Mouse (Mus musculus): ENCODE results near the gene Gm5798. TPM values are rescaled to one million over a fixed set of nuclear protein-coding genes. Genes with fewer than 3 reads are reported as not detected.

The Gm5798 gene
- polyA plus RNA-seq (2015; fragmentation: Nextera tagmentation; extraction: Ambion mirVana): not detected in 2 replicates

DNA sequence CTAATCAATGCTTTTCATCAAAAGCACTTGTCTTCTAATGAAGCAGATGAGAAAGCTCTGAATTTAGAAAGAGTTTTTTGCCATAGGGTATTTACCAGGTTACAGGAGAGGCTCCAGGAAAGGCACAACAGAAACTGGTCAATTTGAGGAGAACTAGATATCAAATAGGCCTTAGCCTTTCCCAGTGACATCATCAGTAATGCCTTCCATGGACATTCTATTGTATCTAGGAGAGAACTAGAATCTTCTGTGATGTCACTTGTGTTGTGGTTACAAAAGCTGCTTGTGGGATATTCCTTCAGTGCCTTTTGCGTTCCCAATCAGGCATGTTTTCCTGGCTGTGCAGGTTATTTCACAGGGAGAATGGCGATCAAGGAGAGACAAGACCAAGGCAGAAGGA, at the start of gene Gm5798:
Gene Gm5798 (plus strand): TSS at position 301 of the 400 bp plus-strand sequence.

DNA sequence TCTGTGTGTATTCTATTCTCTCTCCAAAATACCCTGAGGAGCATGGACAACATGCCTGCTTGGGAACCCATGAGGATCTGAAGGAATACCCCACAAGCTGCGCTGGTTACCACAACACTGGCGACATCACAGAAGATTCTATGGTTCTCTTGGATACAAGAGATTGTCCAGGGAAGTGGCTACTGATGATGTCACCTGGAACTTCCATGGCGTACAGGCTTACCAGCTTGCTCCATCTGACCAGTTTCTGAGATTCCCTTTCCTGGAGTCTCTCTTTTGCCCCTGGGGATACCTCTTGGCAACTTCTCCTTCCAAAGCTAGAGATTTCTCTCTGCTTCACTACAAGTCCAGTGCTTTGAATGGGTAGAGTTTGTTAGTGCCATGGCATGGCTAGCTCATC, 37.9 kb downstream of the Gm5798 start, which contains the start of gene Gm7945:
Gene Gm7945 (minus strand): TSS at position 101 of the 400 bp plus-strand sequence.

Other genes starting within 250 kb of the Gm5798 start
- gene Mat1a, start 243.6 kb upstream of the Gm5798 start, polyA plus RNA-seq (2015; fragmentation: Nextera tagmentation; extraction: Ambion mirVana): 0.32 and 0.55 TPM in 2 replicates
- 0.17 and 0.30 TPM in 2 replicates for gene Sftpa1, start 216.8 kb upstream of the Gm5798 start, polyA plus RNA-seq (2015; fragmentation: Nextera tagmentation; extraction: Ambion mirVana)
- not detected in 2 replicates for gene Mbl1, start 197.2 kb upstream of the Gm5798 start, polyA plus RNA-seq (2015; fragmentation: Nextera tagmentation; extraction: Ambion mirVana)
- 0.33 TPM in 1 of 2 replicates, not detected in the other for gene Sftpd, start 163.5 kb upstream of the Gm5798 start, polyA plus RNA-seq (2015; fragmentation: Nextera tagmentation; extraction: Ambion mirVana)
- not detected in 2 replicates for gene Gm2832, start 69.8 kb upstream of the Gm5798 start, polyA plus RNA-seq (2015; fragmentation: Nextera tagmentation; extraction: Ambion mirVana)
- not detected in 2 replicates for gene Gm7945, start 37.8 kb downstream of the Gm5798 start, polyA plus RNA-seq (2015; fragmentation: Nextera tagmentation; extraction: Ambion mirVana)
- gene Gm6482, start 59.7 kb downstream of the Gm5798 start, polyA plus RNA-seq (2015; fragmentation: Nextera tagmentation; extraction: Ambion mirVana): not detected in 2 replicates
- gene Gm7954, start 104.9 kb downstream of the Gm5798 start, polyA plus RNA-seq (2015; fragmentation: Nextera tagmentation; extraction: Ambion mirVana): not detected in 2 replicates
- gene Gm3486, start 140.9 kb downstream of the Gm5798 start, polyA plus RNA-seq (2015; fragmentation: Nextera tagmentation; extraction: Ambion mirVana): not detected in 2 replicates
- gene Gm7970, start 207.0 kb downstream of the Gm5798 start, polyA plus RNA-seq (2015; fragmentation: Nextera tagmentation; extraction: Ambion mirVana): not detected in 2 replicates
- gene 1700049E17Rik2, start 224.6 kb downstream of the Gm5798 start, polyA plus RNA-seq (2015; fragmentation: Nextera tagmentation; extraction: Ambion mirVana): not detected in 2 replicates

Data from skeletal muscle tissue, postnatal 0 days (tissue).